Mouse (Mus musculus): ENCODE results near the gene Stambpl1.
A peak's percentile ranks its signal among the peaks of the same experiment; 100 is the strongest.

The Stambpl1 gene

DNA sequence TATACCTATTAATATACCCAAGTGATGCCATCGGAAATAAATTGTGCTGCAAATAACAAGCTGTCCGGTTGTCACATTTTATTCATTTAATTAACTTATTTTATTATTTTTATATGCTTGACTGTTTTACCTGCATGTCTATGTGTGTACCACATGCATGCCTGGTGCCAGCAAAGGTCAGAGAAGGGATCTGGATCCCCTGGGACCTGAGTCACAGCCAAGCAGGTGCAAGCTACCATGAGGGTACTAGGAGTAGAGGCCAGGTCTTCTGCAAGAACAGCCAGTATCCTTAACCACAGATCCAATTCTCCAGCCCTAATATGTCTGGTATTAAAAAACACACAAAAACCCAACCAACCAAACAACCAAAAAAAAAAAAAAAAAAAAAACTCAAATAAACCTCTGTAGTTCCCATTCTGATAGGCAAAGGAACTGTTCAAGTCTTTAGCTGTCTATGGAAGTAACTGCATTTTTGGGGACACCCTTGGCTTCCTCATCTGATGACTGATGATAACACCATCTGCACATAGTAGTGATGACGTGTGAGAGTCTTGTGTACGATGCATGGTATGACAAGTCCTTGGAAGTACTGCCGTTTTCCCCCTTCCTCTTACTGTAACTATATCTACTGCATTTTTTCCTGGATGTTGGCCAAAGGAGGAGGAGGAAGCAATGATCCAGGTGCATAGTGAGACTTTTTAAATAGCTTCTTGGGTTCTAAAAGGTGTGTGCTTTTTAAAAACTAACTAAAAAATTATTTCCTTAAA lies 48.4 kb downstream of the Stambpl1 start:
- DNase-seq (ENCODE audit: low spot score in 2 of 2) = no peak

DNA sequence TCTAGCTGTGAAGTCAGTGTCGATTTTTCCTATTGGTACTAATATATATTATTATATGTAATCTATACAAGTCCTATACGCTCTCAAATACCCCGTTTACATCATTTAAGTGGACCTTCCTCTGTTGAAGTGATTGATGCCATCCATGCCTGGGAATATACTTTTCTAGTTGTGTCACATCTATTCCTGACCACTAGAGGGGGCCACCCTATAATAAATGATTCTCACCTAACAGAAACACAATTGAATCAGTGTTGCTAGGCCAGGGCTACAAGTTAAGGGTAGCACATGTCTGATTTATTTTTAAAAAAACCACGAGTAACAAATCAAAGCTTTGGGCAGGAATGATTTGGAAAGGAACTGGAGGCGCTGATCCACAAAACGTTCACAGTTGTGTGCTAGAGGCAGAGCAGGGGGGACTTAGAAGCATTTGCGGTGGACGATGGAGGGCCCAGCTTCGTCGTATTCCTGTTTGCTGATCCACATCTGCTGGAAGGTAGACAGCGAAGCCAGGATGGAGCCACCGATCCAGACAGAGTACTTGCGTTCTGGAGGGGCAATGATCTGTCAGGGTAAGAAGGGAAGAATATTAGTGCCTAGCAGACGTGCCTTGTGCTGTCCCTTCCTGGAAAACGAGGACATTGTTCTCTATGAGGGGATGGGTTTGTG lies 49.4 kb downstream of the Stambpl1 start:
- DNase-seq (ENCODE audit: low spot score in 2 of 2) = no peak

DNA sequence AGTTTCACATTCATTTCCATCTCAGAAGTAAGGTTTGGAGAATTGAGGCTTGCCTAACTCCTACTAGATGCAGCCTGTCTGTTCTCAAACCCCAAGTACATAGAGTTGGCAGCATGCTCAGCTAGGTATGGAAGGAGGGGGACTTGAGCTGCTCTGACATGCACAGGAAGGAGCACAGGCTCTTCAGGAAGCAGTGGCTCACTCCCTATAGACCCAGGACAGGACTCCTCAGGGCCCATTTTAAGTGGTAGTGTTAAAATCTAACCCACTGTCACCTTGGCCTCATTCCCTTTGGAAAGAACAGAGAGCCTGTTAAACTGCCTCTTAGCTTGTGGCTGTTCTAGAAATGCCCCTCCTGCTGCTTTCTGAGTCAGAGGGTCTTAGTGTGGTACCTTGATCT lies 50.9 kb downstream of the Stambpl1 start:
- DNase-seq (ENCODE audit: low spot score in 2 of 2) = no peak

DNA sequence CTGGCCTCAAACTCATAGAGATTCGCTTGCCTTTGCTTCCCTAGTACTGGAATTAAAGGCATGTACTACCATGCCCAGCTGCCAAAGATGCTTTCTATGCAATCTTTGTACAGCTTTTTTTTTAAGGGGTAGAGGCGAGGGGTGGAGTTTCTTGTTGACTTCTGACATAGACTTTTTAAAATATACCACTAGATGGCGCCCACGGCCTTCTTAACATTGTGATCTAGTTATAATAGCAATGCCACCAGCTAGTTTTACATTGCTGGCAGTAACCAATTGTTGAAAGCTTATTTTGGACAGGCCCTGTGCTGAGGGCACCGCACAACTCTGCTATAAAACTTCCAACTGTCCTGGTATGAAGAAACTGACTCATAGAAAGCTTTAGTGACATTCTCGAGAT lies 52.0 kb downstream of the Stambpl1 start:
- peak in 1 of 2 experiments; percentile 61 for DNase-seq (ENCODE audit: low spot score in 2 of 2)

DNA sequence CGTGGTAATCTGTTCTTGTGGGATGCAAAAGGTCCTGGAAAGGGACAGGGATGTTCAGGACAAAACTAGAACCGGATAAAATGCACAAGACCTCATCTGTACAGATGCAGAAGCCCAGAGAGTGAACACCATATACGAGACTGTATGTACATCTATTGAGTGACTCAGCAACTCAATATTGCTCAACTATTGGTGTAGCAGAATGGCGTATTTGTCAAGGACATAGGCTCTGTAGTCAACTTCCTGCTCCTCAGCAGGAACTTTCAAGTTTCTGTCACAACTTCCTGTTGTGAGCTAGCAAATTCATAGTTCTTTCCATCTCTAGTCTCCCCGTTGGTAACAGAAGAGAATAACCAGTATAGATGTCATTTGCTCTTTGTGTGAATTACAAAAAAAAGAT lies 56.5 kb downstream of the Stambpl1 start:
- DNase-seq (ENCODE audit: low spot score in 2 of 2) = no peak

DNA sequence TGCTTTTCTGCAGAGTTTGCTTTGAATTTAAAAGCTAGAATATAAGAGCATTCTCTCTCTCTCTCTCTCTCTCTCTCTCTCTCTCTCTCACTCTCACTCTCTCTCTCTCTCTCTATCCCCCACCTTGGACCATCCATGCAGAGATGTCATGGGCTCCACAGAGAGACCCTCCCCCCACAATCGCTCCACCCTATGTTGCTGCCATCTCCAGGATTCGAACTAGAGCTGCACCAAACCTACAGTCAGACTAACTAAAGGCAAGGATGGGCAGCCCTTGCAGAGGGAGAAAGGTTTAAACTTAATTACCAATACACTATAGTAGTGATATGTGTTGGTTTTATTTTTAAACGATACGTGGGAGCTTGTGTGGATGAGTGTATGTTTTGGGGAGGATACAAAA lies 58.6 kb downstream of the Stambpl1 start:
- no peak for DNase-seq (ENCODE audit: low spot score in 2 of 2)

DNA sequence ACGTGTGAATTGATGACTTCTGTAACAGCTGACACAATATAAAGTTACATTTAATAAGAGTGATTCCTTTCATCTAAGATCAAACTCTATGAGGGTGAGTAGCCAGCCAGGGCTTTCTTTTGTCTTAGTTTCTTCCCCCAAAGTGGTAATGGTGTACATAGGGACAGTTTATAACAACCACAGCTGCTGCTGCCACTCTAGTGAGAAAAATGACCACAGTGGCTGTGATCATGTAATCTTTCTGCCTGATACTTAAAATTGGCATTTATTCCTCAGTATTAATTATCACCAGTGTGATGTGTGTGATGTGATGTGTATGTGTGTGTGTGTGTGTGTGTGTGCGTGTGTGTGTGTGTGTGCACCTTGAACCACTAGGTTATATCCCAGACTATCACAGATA lies 59.9 kb downstream of the Stambpl1 start:
- no peak for DNase-seq (ENCODE audit: low spot score in 2 of 2)

DNA sequence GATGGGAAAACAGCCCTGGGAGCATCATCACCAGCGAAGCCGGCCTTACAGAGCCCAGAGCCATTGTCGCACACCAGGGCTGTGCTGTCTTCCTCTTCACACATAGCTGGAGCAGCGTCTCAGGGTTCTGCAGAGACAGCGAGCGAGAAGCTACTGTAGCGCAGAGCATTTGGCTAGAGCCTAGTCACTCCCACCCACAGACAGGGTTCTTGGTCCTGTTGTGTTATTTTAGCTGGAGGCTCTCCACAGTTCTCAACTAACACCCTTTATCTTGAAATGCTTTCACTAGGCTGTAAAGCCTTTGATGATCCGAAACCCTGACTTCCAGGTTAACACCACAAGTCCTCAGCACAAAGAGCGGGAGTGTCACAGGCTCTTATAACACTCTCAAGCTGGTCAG lies 60.4 kb downstream of the Stambpl1 start:
- DNase-seq (ENCODE audit: low spot score in 2 of 2) = no peak

DNA sequence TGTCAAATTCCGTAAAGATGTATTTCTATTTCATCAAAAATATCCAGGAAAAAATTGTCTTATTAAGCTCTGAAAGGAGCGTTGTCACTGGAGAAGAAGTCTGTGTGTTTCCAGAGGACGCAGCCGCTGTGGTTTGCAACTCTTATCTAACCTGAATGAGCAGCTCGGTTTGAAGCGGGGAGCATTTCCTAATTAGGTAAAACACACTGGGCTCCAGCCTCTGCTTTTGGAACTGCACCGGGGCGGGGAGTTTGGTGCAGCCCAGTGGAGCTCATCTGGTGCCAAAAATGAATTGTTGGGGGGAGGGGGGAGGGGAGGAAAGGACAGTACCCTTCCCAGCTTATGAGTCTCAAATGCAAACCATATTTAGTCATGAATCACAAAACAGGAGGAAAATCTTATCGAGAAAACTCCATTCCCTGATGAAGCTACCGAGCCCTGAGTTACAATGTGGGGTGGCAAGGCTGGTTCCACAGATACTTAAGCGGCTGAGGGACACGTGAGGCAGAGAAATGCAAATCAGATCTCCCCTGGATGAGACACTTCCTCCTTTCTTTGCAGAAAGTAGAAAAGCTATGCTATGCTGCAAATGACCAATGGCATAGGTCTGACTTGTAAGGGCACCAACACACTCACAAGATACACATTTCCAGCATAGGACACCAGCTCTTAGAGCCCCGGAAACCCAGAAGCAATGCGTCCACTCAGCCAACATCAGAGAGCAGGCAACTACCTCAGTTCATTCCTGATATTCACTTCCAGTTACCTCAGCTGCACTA lies 62.3 kb downstream of the Stambpl1 start:
- DNase-seq (ENCODE audit: low spot score in 2 of 2) = no peak

DNA sequence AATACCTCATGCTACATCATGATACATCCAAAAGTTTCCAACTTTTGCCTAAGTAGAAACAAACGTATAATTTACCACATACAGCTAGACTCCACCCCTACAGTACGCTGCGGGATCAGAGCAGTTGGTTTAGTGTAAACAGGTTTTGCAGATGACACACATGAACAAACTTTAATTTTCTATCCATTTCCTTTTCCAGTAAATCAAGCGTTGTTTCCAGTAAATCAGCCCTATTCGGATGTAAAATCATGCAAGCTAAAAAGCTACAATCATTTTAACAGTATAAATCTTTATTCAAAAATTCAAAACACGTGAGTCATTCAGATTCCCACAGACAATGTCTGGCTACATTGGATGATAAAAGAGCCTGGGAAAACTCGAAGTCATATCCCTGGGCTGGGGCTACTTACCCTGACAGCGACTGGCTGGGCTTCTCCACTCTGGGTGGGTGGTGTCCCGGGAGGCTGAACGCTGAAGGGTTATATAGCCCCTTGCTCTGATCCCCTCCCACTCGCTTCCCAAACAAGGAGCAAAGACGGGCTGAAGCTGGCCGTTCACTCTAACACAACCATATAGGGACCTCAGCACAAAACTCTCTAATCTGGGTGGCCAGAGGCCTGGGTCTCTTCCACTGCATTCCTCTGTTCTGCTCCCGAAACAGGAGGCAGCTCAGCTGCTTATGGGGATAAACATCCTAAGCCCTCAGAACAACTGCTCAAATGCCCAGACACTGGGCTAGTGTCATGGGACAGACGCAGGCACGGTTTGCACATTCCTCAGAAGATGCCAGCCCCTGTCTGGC lies 63.1 kb downstream of the Stambpl1 start, which contains the start of gene Acta2:
Gene Acta2, minus strand, starts transcription at position 711 of the 802 bp plus-strand sequence.
- DNase-seq (ENCODE audit: low spot score in 2 of 2) = no peak

DNA sequence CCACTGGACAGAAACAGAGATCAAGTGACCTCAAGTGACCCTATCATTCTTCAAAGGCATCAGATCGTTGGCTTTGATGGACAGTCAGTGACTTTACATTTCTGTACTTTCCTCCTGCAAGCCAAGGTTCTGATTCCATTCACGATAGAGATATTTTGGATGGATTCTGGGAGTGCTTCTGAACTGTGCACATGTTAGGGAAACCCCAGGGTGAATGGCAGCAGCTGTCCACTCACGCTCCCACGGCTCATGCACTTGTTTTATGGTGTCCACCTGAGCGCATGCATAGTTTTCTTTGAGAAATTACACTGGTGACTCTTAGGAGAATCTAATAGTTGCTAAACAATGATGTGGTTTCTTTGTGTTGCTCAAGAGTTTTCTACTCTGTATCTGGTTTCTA lies 64.1 kb downstream of the Stambpl1 start:
- no peak for DNase-seq (ENCODE audit: low spot score in 2 of 2)

DNA sequence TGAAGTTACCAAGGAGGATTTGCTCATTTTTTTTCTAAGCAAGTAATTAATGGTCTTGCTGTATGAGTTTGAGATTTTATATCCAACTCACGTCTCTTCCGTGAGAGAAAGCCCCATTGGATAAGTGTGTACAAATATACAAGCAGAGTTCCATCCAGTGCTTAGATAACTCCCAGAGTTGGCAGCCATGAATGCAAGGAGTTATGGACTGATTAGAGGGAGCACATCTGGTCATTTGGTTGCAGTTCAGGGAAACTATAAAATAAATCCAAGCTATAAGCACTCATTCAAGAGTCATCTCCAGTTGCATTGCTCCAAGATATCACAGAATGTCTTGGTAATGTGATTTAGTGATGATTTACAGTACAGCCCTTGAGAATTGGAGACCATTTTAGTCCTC lies 64.9 kb downstream of the Stambpl1 start:
- no peak for DNase-seq (ENCODE audit: low spot score in 2 of 2)

DNA sequence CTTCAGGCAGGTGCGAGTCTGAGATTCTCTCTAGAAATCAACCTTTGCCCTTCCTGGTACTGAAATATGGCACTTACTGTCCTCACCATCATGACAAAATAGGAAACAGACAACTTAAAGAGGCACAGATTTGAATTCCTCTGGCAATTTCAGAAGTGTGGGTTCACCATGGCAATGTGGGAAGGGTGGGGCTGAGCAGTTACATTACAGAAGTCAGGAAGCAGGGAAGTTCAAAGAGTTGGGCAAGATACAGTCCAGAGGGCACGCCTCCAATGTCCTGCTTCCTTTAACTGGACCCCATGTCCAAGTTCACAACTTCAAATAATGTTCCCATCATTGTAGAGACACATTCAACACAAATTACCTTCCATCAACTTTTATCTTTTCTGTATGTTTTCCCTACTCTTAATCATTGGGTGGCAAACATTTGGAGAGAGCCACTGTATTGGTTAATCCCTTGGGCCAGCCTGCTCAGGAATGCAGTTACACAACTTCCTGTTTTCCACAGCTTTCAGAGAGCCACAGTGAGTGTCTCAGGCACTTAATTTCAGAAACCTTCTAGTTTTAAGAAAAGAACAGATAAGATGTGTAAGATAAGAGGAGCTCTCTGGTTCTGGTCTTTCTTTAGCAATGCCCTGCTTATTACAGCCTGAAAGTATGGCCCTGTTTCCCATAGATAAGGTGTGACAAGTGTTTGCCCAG lies 70.4 kb downstream of the Stambpl1 start:
- DNase-seq (ENCODE audit: low spot score in 2 of 2) = no peak

DNA sequence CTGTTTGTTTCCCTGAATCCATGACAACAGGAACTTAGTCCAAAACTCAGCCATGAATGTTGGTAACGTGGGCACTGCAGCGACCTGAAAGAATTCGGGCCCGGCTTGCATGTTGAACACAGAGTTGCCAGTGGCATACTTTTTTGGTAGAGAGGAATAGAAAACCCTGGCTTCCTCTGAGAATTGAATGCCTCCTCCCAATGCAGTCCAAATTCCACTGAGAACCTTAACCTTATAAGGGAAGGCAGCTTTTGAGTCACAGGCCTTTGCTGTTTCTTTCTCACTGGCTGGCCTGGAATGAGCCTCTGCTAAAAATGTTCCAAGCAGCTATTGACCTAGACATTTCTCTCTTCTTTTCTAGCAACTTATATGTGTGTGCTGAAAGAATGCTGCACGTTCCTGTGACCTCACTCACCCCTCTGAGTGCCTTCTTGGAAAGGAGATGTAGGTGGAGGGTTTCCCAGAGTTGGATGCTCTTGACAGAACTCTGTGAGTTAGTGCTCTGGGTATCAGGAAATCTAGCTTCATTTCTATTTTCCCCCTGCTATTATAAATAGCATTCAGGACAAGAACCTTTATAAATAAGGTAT lies 73.7 kb downstream of the Stambpl1 start:
- no peak for DNase-seq (ENCODE audit: low spot score in 2 of 2)

DNA sequence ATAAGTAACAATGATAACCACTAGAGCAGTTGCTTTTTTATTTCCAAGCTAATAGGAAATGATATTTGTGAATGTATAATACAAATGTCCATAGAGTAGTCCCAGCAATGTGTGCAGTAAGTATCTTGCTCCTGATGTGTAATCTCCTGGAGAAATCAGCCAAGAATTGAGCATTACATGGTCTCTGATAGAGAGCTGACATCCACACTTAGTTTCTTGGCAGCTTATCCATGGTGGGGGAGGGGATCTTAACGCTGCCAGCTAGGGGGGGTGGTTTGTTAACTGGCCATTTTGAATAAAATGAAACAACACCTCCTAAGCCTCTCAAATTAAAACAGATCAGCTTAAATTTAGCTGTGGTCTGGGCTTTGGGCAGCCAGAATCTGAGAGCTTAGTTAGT lies 77.0 kb downstream of the Stambpl1 start:
- no peak for DNase-seq (ENCODE audit: low spot score in 2 of 2)

DNA sequence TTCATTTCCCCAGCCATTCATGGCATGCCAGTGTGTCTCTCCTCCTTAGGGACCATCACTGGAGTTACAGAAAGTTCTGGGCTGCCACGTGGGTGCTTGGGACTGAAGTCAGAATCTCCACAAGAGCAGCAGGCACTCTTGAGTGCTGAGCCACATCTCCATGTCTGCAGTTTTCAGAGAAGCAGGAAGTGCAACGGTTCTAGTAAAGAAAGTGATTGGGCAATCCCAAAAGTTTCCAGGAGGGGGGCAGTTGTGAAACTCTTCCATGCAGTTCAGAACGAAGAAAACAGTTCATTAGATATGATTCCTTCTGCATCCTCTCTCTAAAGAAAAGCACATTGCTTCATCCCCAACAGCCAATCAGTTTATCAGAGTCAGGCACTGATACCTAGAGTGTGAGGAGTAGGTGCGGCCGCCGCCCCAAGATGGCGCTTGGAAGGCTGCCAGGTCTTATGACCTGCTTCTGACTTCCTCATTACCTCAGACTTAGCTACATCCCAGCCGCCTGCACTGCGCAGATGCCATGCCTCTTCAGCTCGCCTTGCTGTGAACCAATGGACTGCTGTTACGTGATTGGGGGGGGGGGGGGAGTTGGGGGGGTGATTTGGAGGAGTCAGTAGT lies 78.2 kb downstream of the Stambpl1 start:
- no peak for DNase-seq (ENCODE audit: low spot score in 2 of 2)

DNA sequence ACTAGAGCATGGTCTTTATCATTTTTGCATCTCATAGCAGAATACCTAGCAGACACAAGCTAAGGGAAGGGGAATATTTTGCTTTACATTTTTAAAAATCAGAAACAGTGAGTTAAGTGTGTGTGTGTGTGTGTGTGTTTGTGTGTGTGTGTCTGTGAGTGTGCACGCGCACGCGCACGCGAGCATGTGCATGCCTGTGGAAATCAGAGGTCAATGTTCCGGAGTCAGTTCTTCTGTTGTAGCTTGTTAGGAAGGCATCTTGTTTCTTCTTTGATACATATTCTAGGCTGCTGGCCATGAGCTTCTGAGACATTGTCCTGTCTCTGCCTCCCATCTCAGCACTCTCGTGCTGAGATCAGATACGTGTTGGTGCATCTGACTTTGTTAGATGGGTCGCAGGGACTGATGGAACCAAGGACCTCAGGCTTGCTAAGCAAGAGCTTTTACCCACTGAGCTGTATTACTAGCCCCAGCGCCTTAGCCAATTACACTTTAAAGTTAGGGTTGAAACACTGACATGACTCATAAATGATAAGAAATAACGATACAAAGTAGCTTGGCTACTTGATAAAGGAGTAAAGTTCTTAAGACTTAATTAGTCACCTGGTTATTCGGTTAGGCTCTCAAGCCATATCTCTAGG lies 78.9 kb downstream of the Stambpl1 start:
- no peak for DNase-seq (ENCODE audit: low spot score in 2 of 2)

DNA sequence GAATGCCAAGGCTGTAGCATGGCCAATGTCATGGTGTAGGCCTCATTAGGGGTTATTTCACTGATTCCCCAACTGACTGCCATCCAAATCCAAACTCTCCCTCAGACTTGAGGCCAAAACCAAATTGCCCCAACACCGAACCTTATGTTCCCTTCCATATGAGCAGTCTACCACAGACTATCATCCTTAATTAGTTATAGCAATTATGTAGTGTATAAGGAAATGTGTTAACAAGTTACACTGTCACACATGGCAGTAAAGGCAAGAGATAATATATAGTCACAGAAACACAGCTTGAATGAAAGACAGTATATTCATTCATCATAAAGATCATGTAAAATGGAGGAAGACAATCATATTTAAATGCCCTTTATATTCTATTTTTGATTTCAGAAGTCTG lies 81.0 kb downstream of the Stambpl1 start:
- no peak for DNase-seq (ENCODE audit: low spot score in 2 of 2)

DNA sequence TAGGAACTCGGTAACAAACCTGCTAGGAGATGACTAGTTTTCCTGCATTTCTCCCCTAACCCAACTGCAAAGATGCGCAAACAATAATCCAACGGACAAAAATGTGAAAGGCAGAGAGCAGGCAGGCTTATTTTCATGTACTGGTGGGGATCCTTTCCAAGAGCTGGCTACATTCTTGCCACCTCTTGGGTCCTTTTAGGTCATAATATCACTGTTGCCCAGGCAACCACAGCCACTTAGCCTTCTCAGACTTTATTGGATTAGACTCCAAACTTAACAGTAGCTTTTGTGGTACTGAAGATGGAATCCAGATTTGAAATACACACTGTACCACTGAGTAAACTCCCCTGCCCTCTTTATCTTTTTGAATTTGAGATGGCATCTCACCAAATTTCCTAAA lies 86.0 kb downstream of the Stambpl1 start:
- DNase-seq (ENCODE audit: low spot score in 2 of 2) = no peak

DNA sequence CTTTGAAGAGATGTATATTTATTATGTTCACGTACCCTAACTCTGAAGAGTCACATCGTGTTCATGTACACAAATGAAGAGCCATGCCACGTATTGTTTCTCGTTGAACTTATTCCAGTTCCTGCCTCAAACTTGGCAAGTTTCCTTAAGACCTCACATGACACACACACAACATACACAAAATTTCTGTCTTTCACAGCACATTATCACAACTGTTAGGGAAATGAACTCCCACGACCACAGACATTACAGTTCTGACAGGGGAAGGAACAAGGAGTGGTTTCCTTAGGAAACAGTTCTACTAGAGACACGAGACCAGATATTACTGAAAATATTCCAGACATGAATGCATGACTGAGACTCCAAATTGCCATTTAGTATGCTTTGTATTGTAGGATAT lies 91.6 kb downstream of the Stambpl1 start:
- DNase-seq (ENCODE audit: low spot score in 2 of 2) = no peak
